Mouse (Mus musculus) olfactory bulb, adult 2 months (tissue): Measurements from ENCODE around the gene BC030870.

Source experiments
- CTCF ChIP-seq: fragments of 200-500 bp; IDR thresholded peaks from 2 replicates; pipeline ENCODE4 v1.5.1; 2012; ENCODE audit warnings: low read depth, mild to moderate bottlenecking, low read length, moderate library complexity; ENCODE audit not compliant: insufficient read depth
- POLR2A ChIP-seq: fragments of 200-500 bp; IDR thresholded peaks from 2 replicates; pipeline ENCODE4 v1.6.1; 2012; ENCODE audit warnings: mild to moderate bottlenecking, low read depth, low read length, moderate library complexity; ENCODE audit not compliant: insufficient read depth

- TF ChIP-seq CTCF = no peak
- TF ChIP-seq POLR2A = no peak
These were observed 58.4 kb downstream of the BC030870 start for GRCm38 (mm10) chr8:65070996-65071395.
